Mouse (Mus musculus) testis, adult 2 months (tissue): ENCODE data around the gene Ccdc163. TPM values are rescaled to one million over a fixed set of nuclear protein-coding genes. Genes with fewer than 3 reads are reported as not detected.

Source experiments
- H3K27ac ChIP-seq: fragments of 200-500 bp; 2 replicates; pipeline ENCODE4 v1.5.1; 2012; ENCODE audit warnings: low read depth, low read length; ENCODE audit not compliant: control insufficient read depth, insufficient read depth
- H3K27me3 ChIP-seq: fragments of 200-500 bp; 2 replicates; pipeline ENCODE4 v1.6.1; 2012; ENCODE audit warnings: mild to moderate bottlenecking, low read length, moderate library complexity; ENCODE audit not compliant: control insufficient read depth, insufficient read depth
- H3K36me3 ChIP-seq: fragments of 200-500 bp; 2 replicates; pipeline ENCODE4 v1.6.1; 2012; ENCODE audit warnings: mild to moderate bottlenecking, low read length; ENCODE audit not compliant: control insufficient read depth, insufficient read depth
- H3K4me1 ChIP-seq: fragments of 200-500 bp; 2 replicates; pipeline ENCODE4 v1.6.1; 2012; ENCODE audit warnings: low read length; ENCODE audit not compliant: control insufficient read depth, insufficient read depth
- H3K4me3 ChIP-seq: fragments of 200-500 bp; 2 replicates; pipeline ENCODE4 v1.5.1; 2012; ENCODE audit warnings: low read depth, mild to moderate bottlenecking, low read length, moderate library complexity, mixed read lengths; ENCODE audit not compliant: control insufficient read depth
- CTCF ChIP-seq: fragments of 200-500 bp; IDR thresholded peaks from 2 replicates; pipeline ENCODE4 v1.5.1; 2012; ENCODE audit warnings: low read depth, mild to moderate bottlenecking, inconsistent platforms, low read length, moderate library complexity; ENCODE audit not compliant: control insufficient read depth, insufficient read depth, insufficient replicate concordance
- POLR2A ChIP-seq: fragments of 200-500 bp; IDR thresholded peaks from 2 replicates; pipeline ENCODE4 v1.6.1; 2012; ENCODE audit warnings: low read depth, mild to moderate bottlenecking, inconsistent platforms, low read length, moderate library complexity; ENCODE audit not compliant: control insufficient read depth
- polyA plus RNA-seq: library from polyadenylated mRNA; depleted of rRNA; stranded (reverse); fragments of >200 nt; gene quantifications from 2 replicates; pipeline ENCODE4 v1.2.3, GENCODE M21; 2012

Ccdc163 gene
- polyA plus RNA-seq, 1 experiment, result 214 TPM

DNA sequence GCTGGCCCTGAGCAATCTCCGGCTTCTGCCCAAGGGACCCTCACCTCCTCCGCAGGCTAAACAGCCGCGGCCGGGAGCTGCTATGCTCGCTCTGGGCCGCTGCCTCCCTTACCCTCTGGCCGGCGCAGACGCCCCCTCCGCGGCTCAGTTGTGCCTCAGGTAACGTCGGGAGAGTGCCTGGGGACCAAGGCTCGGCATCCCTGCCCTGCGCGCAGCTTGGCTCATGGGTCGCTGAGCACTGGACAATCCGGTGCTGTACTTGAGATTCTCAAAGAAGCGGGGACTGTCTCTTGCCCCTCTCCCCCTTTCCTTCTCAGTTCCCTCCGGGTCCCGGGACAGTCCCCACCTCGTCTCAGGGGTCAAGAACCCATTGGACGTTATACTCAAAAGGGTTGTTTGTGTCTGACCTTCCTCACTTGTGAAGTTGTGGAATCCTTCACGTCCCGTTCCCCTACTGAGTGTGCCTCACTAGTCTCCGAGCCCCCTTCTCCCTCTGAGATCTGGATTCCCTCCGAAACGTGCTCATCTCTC lies 12.9 kb downstream of the Ccdc163 start:
- TF ChIP-seq POLR2A (no peak), CTCF (no peak)
- Histone ChIP-seq H3K27me3 (no peaks in the 10 kb centered on the region), H3K27ac (peak overlapping the region; percentile 85), H3K36me3 (no peaks in the 10 kb centered on the region; the same call in 1 of the 2 replicates), H3K4me1 (0 out of 2 replicates have a peak, but pooled peaks cover 2% of the 10 kb centered on the region), H3K4me3 (peak overlapping the region; percentile 86)

DNA sequence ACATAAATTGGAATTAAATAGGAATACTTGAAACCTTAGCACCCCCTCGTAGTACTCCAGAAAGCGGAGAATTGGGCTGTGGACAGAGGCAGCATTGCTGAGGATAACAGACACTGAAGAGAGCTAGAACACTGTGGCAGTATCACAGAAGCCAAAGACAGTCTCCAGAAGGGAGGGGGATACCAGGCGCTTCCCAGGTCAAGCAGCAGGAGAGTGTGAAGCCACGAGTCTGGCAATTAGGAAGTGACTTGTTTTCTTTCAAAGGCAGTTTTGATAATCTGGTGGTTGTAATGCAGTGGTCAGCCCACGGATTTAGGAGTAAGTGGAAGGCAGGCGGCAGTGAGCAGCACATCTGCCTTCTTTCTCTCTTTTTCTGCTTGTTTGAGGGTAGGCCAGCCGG lies 13.9 kb downstream of the Ccdc163 start:
- no peaks in the 10 kb centered on the region for H3K27me3 ChIP-seq

DNA sequence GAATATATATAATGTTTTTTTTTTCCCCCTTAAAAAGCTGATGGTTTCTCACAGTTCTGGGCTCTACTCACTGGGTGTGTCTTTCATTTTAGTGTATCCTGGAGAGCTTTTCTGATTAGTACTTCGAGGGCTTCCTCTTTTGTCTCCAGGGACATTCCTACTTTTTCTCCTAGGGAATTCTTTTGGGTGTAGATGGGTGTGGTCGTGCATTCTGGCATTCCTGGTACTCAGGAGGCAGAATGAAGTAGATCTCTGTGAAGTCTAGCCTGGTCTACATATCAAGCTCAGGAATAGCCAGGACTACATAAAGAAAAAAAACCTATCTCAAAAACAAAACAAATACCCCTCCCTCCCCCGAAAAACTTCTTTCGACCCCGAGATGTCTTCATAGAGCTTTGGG lies 17.1 kb downstream of the Ccdc163 start:
- H3K4me3 ChIP-seq, result no peak overlapping the region
- TF ChIP-seq POLR2A (no peak), CTCF (no peak)
- no peaks in the 10 kb centered on the region; the same call in 1 of the 2 replicates for H3K36me3 ChIP-seq
- H3K27me3 ChIP-seq, result no peaks in the 10 kb centered on the region
- H3K27ac ChIP-seq, result no peak overlapping the region
- 0 out of 2 replicates have a peak, but pooled peaks cover 2% of the 10 kb centered on the region for H3K4me1 ChIP-seq

More for the DNA sequence above, 13.9 kb downstream of the Ccdc163 start:
- TF ChIP-seq CTCF, result no peak
- no peak for TF ChIP-seq POLR2A
- Histone ChIP-seq H3K4me3 (peak overlapping the region; percentile 63), H3K4me1 (0 out of 2 replicates have a peak, but pooled peaks cover 2% of the 10 kb centered on the region), H3K36me3 (no peaks in the 10 kb centered on the region; the same call in 1 of the 2 replicates), H3K27ac (no peak overlapping the region)

GRCm38 (mm10) chr4:116727401-116727800 lies 19.1 kb downstream of the Ccdc163 start:
- no peak for TF ChIP-seq POLR2A
- TF ChIP-seq CTCF, result no peak
- Histone ChIP-seq H3K27me3 (no peaks in the 10 kb centered on the region), H3K36me3 (no peaks in the 10 kb centered on the region; the same call in 1 of the 2 replicates), H3K27ac (no peak overlapping the region), H3K4me1 (no peaks in the 10 kb centered on the region), H3K4me3 (no peak overlapping the region)

GRCm38 (mm10) chr4:116729532-116729931 lies 21.2 kb downstream of the Ccdc163 start:
- Histone ChIP-seq H3K27ac (no peak overlapping the region), H3K36me3 (no peaks in the 10 kb centered on the region; the same call in 1 of the 2 replicates), H3K27me3 (no peaks in the 10 kb centered on the region), H3K4me1 (no peaks in the 10 kb centered on the region), H3K4me3 (no peak overlapping the region)
- TF ChIP-seq POLR2A, result no peak
- TF ChIP-seq CTCF, result no peak

GRCm38 (mm10) chr4:116731077-116731476 lies 22.8 kb downstream of the Ccdc163 start:
- H3K27me3 ChIP-seq, result no peaks in the 10 kb centered on the region
- no peaks in the 10 kb centered on the region for H3K36me3 ChIP-seq
- no peak for TF ChIP-seq POLR2A
- TF ChIP-seq CTCF, result no peak
- no peak overlapping the region for H3K4me3 ChIP-seq
- no peak overlapping the region for H3K27ac ChIP-seq
- no peaks in the 10 kb centered on the region for H3K4me1 ChIP-seq

- TF ChIP-seq POLR2A (no peak), CTCF (no peak)
These were observed 24.0 kb downstream of the Ccdc163 start for GRCm38 (mm10) chr4:116732355-116732754.

DNA sequence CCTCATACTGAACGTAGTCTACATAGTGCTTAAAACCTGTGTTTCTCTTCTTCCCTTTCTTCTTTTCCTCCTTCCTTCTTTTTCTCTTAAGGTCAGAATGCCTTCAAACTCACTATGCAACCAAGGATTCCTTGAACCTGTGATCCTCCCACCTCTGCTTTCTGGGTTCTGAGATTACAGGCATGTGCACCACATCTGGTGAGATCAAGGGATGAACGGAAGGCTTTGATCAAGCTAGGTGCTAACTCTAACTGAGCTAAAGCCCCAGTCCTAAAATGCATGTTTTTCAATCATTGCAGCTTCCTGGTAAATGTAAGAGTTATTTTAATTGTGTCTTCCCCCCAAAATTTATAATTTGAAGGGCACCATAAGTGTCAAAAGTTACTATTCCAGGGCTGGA lies 26.7 kb downstream of the Ccdc163 start:
- TF ChIP-seq CTCF (no peak), POLR2A (no peak)
- Histone ChIP-seq H3K4me3 (no peak overlapping the region), H3K36me3 (no peaks in the 10 kb centered on the region)

More at GRCm38 (mm10) chr4:116732355-116732754, 24.0 kb downstream of the Ccdc163 start:
- no peaks in the 10 kb centered on the region for H3K36me3 ChIP-seq
- H3K27ac ChIP-seq, result no peak overlapping the region
- no peaks in the 10 kb centered on the region for H3K4me1 ChIP-seq
- no peak overlapping the region for H3K4me3 ChIP-seq
- H3K27me3 ChIP-seq, result no peaks in the 10 kb centered on the region

More for the DNA sequence above, 26.7 kb downstream of the Ccdc163 start:
- no peaks in the 10 kb centered on the region for H3K4me1 ChIP-seq
- H3K27me3 ChIP-seq, result no peaks in the 10 kb centered on the region
- no peak overlapping the region for H3K27ac ChIP-seq
